Mouse (Mus musculus) heart, postnatal 0 days (tissue): ENCODE results near the gene Nos1ap.

Source experiments
- CTCF ChIP-seq: IDR thresholded peaks from 2 replicates; pipeline ENCODE4 v1.5.1; 2016; ENCODE audit warnings: antibody characterized with exemption, control low read depth, low read depth
- EP300 ChIP-seq: IDR thresholded peaks from 2 replicates; pipeline ENCODE4 v1.6.1; 2016; ENCODE audit warnings: antibody characterized with exemption, low read depth

- TF ChIP-seq CTCF: no peak
- TF ChIP-seq EP300: no peak
Observed at GRCm38 (mm10) chr1:170380505-170380904, 209.2 kb downstream of the Nos1ap start.
